Mouse (Mus musculus): ENCODE data around the gene D430019H16Rik.
A peak's percentile ranks its signal among the peaks of the same experiment; 100 is the strongest.

The D430019H16Rik gene

DNA sequence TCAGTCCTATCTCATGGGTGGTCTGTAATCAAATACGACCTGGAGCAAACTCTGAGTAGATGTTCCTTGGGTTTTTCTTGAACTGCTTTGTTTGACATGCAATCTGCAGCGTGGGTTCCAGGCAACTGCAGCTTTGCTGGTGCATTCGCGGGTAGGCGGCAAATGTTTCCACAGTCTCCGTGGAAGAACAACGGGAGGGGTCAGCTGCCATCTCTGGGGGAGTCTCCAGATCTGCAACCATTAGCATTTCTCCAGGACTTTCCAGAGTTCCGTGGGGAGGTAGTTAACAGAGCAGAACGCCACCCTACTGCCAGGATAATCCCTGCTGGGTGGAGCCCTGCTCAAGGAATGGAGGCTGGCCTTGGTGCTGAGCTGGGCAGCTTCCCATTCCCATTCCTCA lies 23.3 kb downstream of the D430019H16Rik start:
- no peak for ATAC-seq (ENCODE audit: insufficient number of reproducible peaks, low FRiP score, low TSS enrichment)

DNA sequence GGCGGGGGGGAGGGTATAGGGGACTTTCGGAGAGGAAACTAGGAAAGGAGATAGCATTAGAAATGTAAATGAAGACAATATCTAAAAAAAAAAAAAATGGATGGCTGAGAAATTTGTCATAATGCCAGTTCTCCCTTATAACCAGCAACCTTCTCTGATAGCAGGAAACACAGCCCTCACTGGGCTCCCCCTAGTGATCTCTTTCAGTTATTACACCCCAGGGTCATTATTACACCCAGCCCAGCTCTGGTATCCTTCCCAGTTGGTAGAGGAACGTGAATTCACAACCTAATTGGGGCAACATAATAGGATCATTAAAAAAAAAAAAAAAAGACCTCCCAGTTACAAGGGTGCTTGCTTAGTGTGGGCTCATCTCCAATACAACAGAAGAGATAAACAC lies 29.8 kb downstream of the D430019H16Rik start:
- ATAC-seq (ENCODE audit: insufficient number of reproducible peaks, low FRiP score, low TSS enrichment) = no peak

DNA sequence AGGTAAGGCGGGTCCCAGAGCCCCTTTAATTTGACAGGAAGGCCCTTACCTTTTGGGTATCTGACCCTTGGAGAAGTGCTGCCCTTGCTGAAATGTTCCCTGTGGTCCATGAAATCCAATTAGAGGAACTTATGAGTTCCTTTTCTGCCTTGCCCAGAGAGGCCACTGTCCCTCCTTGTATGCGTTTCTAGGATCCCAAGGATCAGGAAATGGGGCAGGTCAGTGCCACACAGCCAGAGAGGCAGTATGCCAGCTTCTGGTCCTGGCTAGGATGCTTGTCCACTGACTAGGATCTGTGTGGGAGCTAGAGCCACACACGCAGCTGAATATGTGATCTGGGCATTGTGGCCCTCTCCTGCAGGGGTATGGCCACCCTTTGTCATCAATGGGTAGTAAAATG lies 36.6 kb downstream of the D430019H16Rik start:
- no peak for ATAC-seq (ENCODE audit: insufficient number of reproducible peaks, low FRiP score, low TSS enrichment)

DNA sequence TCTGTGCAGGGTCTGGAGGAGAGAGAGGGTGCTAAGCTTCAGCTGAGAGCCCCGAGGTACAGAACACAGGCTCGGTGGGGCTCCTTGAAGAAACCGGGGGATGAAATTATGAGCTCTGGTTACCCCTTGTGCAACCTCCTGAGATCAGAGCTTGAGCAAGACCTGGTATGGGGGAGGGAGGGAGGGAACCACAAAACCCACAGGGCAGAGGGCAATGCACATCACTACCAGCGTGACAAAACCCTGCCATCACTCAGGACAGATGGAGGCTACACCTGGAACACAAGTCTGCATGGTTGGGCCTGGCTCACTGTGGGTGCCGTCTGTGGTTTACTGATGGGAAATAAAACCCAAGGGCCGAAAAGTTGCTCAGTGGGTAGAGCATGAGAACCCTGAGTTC lies 37.1 kb downstream of the D430019H16Rik start:
- ATAC-seq (ENCODE audit: insufficient number of reproducible peaks, low FRiP score, low TSS enrichment) = no peak

DNA sequence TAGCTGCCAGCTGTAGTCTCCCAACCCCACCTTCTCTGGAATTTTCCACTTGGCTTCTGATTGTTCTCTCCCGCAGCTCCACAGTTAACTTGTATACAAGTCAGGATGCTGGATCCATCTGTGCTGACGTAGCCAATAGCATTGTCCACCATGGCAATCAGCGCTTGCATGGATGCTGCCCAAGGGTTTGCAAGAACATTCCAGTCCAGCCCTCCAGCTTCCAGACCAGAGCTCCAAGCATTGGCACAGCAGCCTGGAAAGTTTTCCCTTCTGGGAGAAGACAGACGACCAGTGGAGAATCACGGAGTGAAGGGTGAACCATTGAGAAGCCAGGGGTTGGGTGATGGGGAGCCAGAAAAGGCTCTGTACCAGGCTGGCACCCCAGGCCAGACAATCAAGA lies 41.1 kb downstream of the D430019H16Rik start:
- ATAC-seq (ENCODE audit: insufficient number of reproducible peaks, low FRiP score, low TSS enrichment) = no peak

GRCm38 (mm10) chr12:105497894-105498293 lies 44.2 kb downstream of the D430019H16Rik start:
- no peak for ATAC-seq (ENCODE audit: insufficient number of reproducible peaks, low FRiP score, low TSS enrichment)

DNA sequence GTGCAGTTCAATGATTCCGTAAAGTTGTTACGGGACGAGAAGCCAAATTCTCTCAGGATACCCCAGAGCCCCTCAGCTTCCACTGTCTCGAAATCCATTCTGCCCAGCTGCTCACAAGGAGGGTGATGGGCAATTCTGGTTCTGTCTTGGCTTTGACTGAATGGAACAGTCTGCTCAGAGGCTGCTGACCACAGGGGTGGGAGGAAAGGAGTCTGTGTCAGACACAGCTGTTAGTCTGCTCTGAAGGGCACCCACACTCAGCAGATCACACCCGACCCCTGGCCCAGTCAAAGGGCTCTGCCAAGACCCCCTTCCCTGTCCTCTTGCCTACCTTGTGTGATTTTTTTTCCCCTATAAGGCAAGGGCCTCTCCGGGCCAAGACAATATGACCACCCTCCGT lies 44.8 kb downstream of the D430019H16Rik start:
- no peak for ATAC-seq (ENCODE audit: insufficient number of reproducible peaks, low FRiP score, low TSS enrichment)

GRCm38 (mm10) chr12:105498842-105499241 lies 45.2 kb downstream of the D430019H16Rik start:
- no peak for ATAC-seq (ENCODE audit: insufficient number of reproducible peaks, low FRiP score, low TSS enrichment)

DNA sequence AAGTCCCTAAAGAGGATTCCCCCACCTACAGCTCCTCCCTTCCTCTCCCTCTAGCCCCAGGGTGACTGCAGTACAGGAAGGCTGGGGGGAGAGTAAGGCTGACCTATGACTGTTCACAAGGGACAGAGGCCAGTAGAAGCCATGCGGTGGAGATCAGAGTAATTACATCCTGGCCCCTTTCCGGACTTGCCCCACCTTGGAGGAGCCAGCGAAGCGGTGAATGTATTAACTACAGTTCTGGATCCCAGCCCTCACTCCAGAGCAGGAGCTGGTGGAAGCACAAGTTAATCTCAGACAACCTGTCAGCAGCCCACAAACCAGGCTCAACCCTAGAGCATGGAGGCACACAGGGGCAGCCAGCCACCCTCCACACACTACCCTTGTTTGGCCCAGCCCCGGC lies 47.3 kb downstream of the D430019H16Rik start:
- no peak for ATAC-seq (ENCODE audit: insufficient number of reproducible peaks, low FRiP score, low TSS enrichment)

GRCm38 (mm10) chr12:105504736-105505135 lies 51.1 kb downstream of the D430019H16Rik start:
- no peak for ATAC-seq (ENCODE audit: insufficient number of reproducible peaks, low FRiP score, low TSS enrichment)

GRCm38 (mm10) chr12:105511109-105511508 lies 57.5 kb downstream of the D430019H16Rik start:
- ATAC-seq (ENCODE audit: insufficient number of reproducible peaks, low FRiP score, low TSS enrichment) = no peak

- no peak for ATAC-seq (ENCODE audit: insufficient number of reproducible peaks, low FRiP score, low TSS enrichment)
Measured at GRCm38 (mm10) chr12:105511671-105512502, 58.2 kb downstream of the D430019H16Rik start.

DNA sequence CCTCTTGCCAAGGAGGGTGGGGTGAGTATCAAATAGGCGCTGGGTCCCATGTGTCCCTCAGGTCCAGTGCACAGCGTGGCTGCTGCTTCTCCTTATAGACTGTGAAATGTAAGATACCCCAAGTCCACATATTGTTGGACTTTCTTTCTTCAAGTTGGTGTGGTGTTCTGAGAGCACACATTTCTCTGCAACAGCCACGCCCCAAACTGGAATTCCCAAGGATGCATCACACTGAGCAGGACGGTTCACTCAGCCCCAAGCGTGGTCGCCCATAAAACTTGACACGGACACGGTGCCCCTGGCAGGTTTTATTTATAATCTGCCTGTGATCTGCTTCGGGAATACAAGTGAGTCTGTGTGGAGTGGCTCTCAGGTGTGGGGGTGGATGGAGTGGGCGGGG lies 60.5 kb downstream of the D430019H16Rik start:
- ATAC-seq (ENCODE audit: insufficient number of reproducible peaks, low FRiP score, low TSS enrichment) = no peak

DNA sequence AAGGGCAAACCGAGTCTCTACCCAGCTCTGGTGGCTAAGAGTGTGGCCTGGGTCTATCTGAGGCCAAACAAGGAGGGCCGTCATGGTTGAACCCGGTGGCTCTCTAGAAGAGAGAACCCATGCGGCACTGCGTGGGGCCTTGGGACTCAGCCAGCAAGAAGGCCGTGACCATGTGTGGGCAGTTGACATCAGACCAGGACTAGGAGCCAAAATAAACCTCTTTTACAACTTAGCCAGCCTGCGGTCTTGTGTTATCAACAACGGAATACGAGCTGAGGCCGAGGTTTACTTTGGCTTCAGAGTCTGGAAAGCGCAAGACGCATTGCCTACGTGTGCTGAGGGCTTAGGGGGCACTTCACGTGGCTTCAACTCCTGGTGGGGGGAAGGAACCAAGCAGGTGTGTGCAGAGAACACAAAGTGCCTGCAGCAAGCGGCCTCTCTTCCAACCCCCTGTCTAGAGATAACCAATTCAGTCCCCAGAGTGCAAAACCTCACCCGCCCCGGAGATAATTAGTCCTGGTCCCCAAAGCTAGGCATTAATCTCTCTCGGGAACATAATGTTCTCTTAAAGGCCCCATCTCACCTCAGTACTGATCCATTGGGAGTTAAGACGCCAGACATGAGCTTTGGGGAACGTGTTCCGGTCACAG lies 63.5 kb downstream of the D430019H16Rik start:
- no peak for ATAC-seq (ENCODE audit: insufficient number of reproducible peaks, low FRiP score, low TSS enrichment)

- ATAC-seq (ENCODE audit: insufficient number of reproducible peaks, low FRiP score, low TSS enrichment) = no peak
Measured at GRCm38 (mm10) chr12:105519851-105520250, 66.2 kb downstream of the D430019H16Rik start.

GRCm38 (mm10) chr12:105521170-105521762 lies 67.6 kb downstream of the D430019H16Rik start:
- ATAC-seq (ENCODE audit: insufficient number of reproducible peaks, low FRiP score, low TSS enrichment) = no peak

DNA sequence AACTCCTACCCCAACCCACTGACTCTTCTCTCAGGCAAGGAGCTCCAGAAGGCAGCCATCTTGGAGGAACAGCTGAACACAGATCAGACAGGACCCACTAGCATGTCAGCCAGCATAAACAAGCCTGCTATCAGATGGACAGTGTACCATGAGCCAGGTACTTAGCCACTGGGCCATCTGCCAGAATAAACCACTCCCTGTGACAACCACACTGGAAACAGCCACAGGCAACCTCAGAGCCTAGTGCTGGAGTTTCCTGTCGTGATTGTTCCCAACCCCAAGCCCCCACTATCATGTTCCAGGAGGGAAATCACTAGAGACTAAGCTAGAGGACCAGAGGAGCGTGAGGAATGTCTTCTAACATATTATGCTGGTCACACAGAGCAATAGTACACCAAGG lies 70.1 kb downstream of the D430019H16Rik start:
- no peak for ATAC-seq (ENCODE audit: insufficient number of reproducible peaks, low FRiP score, low TSS enrichment)

GRCm38 (mm10) chr12:105526186-105526585 lies 72.5 kb downstream of the D430019H16Rik start:
- ATAC-seq (ENCODE audit: insufficient number of reproducible peaks, low FRiP score, low TSS enrichment) = no peak

GRCm38 (mm10) chr12:105526829-105527228 lies 73.2 kb downstream of the D430019H16Rik start:
- ATAC-seq (ENCODE audit: insufficient number of reproducible peaks, low FRiP score, low TSS enrichment) = peak; percentile 63; the same call in 1 of the 2 replicates

GRCm38 (mm10) chr12:105529545-105529944 lies 75.9 kb downstream of the D430019H16Rik start:
- no peak for ATAC-seq (ENCODE audit: insufficient number of reproducible peaks, low FRiP score, low TSS enrichment)

DNA sequence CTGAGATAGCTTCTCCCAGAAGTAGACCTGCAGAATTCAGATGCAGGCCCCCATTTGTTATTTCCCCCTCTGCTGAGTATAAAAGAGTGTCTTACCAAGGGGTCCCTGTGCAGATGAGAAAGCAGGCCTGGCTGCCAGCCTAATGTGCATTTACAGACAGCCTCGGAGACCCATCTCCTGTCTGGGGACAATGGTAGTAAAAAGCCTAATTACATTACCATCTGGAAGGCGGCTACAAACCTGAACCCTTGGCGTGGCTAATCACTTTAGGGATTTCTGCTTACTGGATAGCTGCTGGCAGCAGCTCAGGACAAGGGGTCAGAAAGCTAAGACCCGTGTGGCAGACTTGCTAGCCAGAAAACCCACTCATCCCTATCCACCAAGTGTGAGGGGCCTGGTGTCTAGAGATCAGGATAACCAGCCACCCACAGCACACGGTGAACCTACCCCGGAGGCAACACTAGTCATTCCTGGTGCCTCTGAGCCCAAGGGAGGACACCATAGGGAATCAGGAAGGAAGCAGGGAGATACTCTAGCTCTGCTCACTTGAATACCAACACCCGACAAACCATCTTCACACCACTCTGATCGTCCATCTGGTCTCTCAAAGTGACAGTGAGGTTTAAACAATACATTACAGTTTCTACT lies 78.2 kb downstream of the D430019H16Rik start:
- ATAC-seq (ENCODE audit: insufficient number of reproducible peaks, low FRiP score, low TSS enrichment) = no peak
